14 mouse cellular contexts compared by ENCODE assay signal in genomic region chr2:29930506-29930905, GRCm38 (mm10). TPM values are rescaled to one million over a fixed set of nuclear protein-coding genes. Genes with fewer than 3 reads are reported as not detected.
A peak's percentile ranks its signal among the peaks of the same experiment; 100 is the strongest.
DNase-seq lines count a peak whose midpoint lies in the region; ATAC-seq and TF ChIP-seq lines count a peak whose summit lies in the region.
"Had no signal": no experiment of that assay in that cellular context is flagged by ENCODE, and none has a peak within 500 bp of the region (broad histone marks: within the 10 kb centered on the region; RNA-seq: fewer than 3 reads in every experiment).

No protein-coding gene starts in this region.

- no peak overlapping the region for H3K9ac ChIP-seq in midbrain, postnatal 0 days (replicated peaks; ENCODE audit: low read length, poor library complexity, severe bottlenecking)
- H3K9ac ChIP-seq in midbrain, embryonic 15.5 days, result no peak overlapping the region

- no peaks in the 10 kb centered on the region for H3K4me1 ChIP-seq in midbrain, postnatal 0 days (ENCODE audit: insufficient read depth, low read length)
- H3K4me1 ChIP-seq in midbrain, embryonic 15.5 days, result no peaks in the 10 kb centered on the region
- H3K4me1 ChIP-seq in cerebellum, adult 2 months (ENCODE audit: control insufficient read depth, insufficient read depth, low read length), result peaks cover 32% of the 10 kb centered on the region

- peak; percentile 20 for DNase-seq in midbrain, postnatal 0 days (ENCODE audit: low spot score)
- peak; percentile 97 to 100 for DNase-seq in cerebellum, adult 2 months
- DNase-seq in layer of hippocampus, adult 2 months (ENCODE audit: low spot score in 2 of 2), result peak; percentile 31 to 41
- no peak for DNase-seq in yolk sac, embryonic 10.5 days (ENCODE audit: low spot score)
- no peak for DNase-seq in right cerebral cortex, postnatal 10 days (ENCODE audit: low spot score in 2 of 2)
- DNase-seq in frontal cortex, adult 2 months (ENCODE audit: extremely low spot score in 1 of 2, low spot score in 1 of 2), result no peak
- DNase-seq: adrenal gland, adult 8-10 months; heart, adult 11 months; kidney, adult 9 months; lung, adult 2 months had no signal

- H3K4me3 ChIP-seq in midbrain, postnatal 0 days (ENCODE audit: low read depth, low read length), result no peak overlapping the region
- no peak overlapping the region for H3K4me3 ChIP-seq in midbrain, embryonic 15.5 days
- peak overlapping the region; percentile 16 for H3K4me3 ChIP-seq in cerebellum, adult 2 months (replicated peaks; ENCODE audit: insufficient read depth, low read depth, low read length)
- no peak overlapping the region for H3K4me3 ChIP-seq in layer of hippocampus, adult 2 months
- H3K4me3 ChIP-seq: megakaryocyte, embryonic 14.5 days had no signal

- no peak for ATAC-seq in midbrain, postnatal 0 days (ENCODE audit: low FRiP score)
- no peak for ATAC-seq in midbrain, embryonic 15.5 days (replicated peaks)
- ATAC-seq: CD4-positive, CD25-positive, alpha-beta regulatory T cell, adult 4 months; hindbrain, embryonic 16.5 days had no signal

- H3K36me3 ChIP-seq in midbrain, postnatal 0 days (ENCODE audit: insufficient read depth, low read length), result peaks cover 41% of the 10 kb centered on the region
- H3K36me3 ChIP-seq in midbrain, embryonic 15.5 days (replicated peaks), result peaks cover 37% of the 10 kb centered on the region

- no peaks in the 10 kb centered on the region for H3K27me3 ChIP-seq in midbrain, postnatal 0 days (ENCODE audit: insufficient read depth, low read length)
- no peaks in the 10 kb centered on the region for H3K27me3 ChIP-seq in midbrain, embryonic 15.5 days (replicated peaks)
- no peaks in the 10 kb centered on the region for H3K27me3 ChIP-seq in cerebellum, adult 2 months (ENCODE audit: control insufficient read depth, insufficient read depth, low read length)
- H3K27me3 ChIP-seq: megakaryocyte, embryonic 14.5 days had no signal

- 87% methylated on average over 10 of the region's 10 CpGs for WGBS in midbrain, postnatal 0 days
- 93% methylated on average over 10 of the region's 10 CpGs for WGBS in midbrain, embryonic 15.5 days
- WGBS in cerebellum, adult 2 months, result 12% methylated on average over 10 of the region's 10 CpGs

- H3K9me3 ChIP-seq in midbrain, postnatal 0 days (ENCODE audit: low read length), result no peaks in the 10 kb centered on the region
- no peaks in the 10 kb centered on the region for H3K9me3 ChIP-seq in midbrain, embryonic 15.5 days
- H3K9me3 ChIP-seq: megakaryocyte, embryonic 14.5 days had no signal

- H3K4me2 ChIP-seq in midbrain, postnatal 0 days (ENCODE audit: low read depth, low read length, poor library complexity, severe bottlenecking), result no peak overlapping the region
- H3K4me2 ChIP-seq in midbrain, embryonic 15.5 days, result no peak overlapping the region

- H3K27ac ChIP-seq in midbrain, postnatal 0 days (ENCODE audit: low read depth, low read length), result no peak overlapping the region
- no peak overlapping the region for H3K27ac ChIP-seq in midbrain, embryonic 15.5 days
- H3K27ac ChIP-seq in cerebellum, adult 2 months (ENCODE audit: insufficient read depth, low read length), result peak overlapping the region; percentile 92
- H3K27ac ChIP-seq in layer of hippocampus, adult 2 months, result peak overlapping the region; percentile 76

- no peak for TF ChIP-seq CTCF in midbrain, postnatal 0 days (IDR thresholded peaks at IDR 0.05)
- TF ChIP-seq CTCF in cerebellum, adult 2 months (IDR thresholded peaks at IDR 0.05; ENCODE audit: borderline replicate concordance, insufficient read depth, low read depth, low read length), result peak; percentile 65; the same call in 1 of the 2 replicates
- peak; percentile 34 for TF ChIP-seq CTCF in layer of hippocampus, adult 2 months (conservative IDR thresholded peaks at IDR 0.05)

- TF ChIP-seq POLR2A in cerebellum, adult 2 months (IDR thresholded peaks at IDR 0.05; ENCODE audit: borderline replicate concordance, insufficient read depth, low read length), result no peak

RNA-seq across cellular contexts. Expression of gene Gle1, which starts 4.7 kb away (rescaled TPM):
- 37.7 and 45.5 TPM in 2 replicates for total RNA-seq in midbrain, postnatal 0 days (2014; rRNA removed)
- 55.0 and 56.0 TPM in 2 replicates for polyA plus RNA-seq in midbrain, postnatal 0 days (2015; fragmentation: Nextera tagmentation; extraction: Ambion mirVana)
- polyA plus RNA-seq in midbrain, embryonic 15.5 days (2015; fragmentation: Nextera tagmentation; extraction: Ambion mirVana), result 75.1 and 78.0 TPM in 2 replicates
- polyA plus RNA-seq in cerebellum, adult 2 months (2012; rRNA removed), result 72.7 and 74.7 TPM in 2 replicates
- 10 to 100 TPM; 48.0 to 48.9 TPM for total RNA-seq in layer of hippocampus, adult 2 months (2021)
- 50.4 and 60.2 TPM in 2 replicates for polyA plus RNA-seq in frontal cortex, adult 2 months (2012; rRNA removed)

RNA-seq across cellular contexts. Expression of gene Sptan1, which starts 34.9 kb away (rescaled TPM):
- 796 and 822 TPM in 2 replicates for total RNA-seq in midbrain, postnatal 0 days (2014; rRNA removed)
- 193 and 200 TPM in 2 replicates for polyA plus RNA-seq in midbrain, postnatal 0 days (2015; fragmentation: Nextera tagmentation; extraction: Ambion mirVana)
- 238 and 239 TPM in 2 replicates for polyA plus RNA-seq in midbrain, embryonic 15.5 days (2015; fragmentation: Nextera tagmentation; extraction: Ambion mirVana)
- 922 and 988 TPM in 2 replicates for polyA plus RNA-seq in cerebellum, adult 2 months (2012; rRNA removed)
- 100 to 1,000 TPM; 879 to 882 TPM for total RNA-seq in layer of hippocampus, adult 2 months (2021)
- 610 and 785 TPM in 2 replicates for polyA plus RNA-seq in frontal cortex, adult 2 months (2012; rRNA removed)

RNA-seq across cellular contexts. Expression of gene Odf2, which starts 41.5 kb away (rescaled TPM):
- total RNA-seq in midbrain, postnatal 0 days (2014; rRNA removed), result 77.0 and 102 TPM in 2 replicates
- 72.0 and 90.9 TPM in 2 replicates for polyA plus RNA-seq in midbrain, postnatal 0 days (2015; fragmentation: Nextera tagmentation; extraction: Ambion mirVana)
- polyA plus RNA-seq in midbrain, embryonic 15.5 days (2015; fragmentation: Nextera tagmentation; extraction: Ambion mirVana), result 67.3 and 75.9 TPM in 2 replicates
- polyA plus RNA-seq in cerebellum, adult 2 months (2012; rRNA removed), result 264 and 287 TPM in 2 replicates
- total RNA-seq in layer of hippocampus, adult 2 months (2021), result 100 to 1,000 TPM; 113 to 127 TPM
- 177 and 198 TPM in 2 replicates for polyA plus RNA-seq in frontal cortex, adult 2 months (2012; rRNA removed)

Comparison
In these comparisons a context has a peak if more than half of its experiments do, and no peak if none do; other contexts are left out.
1. DNase-seq: peak in midbrain, postnatal 0 days (single experiment), cerebellum, adult 2 months (2 of 2) and layer of hippocampus, adult 2 months (2 of 2); none in yolk sac, embryonic 10.5 days (single experiment), right cerebral cortex, postnatal 10 days (0 of 2) and frontal cortex, adult 2 months (0 of 2).
2. H3K27ac ChIP-seq: peak in cerebellum, adult 2 months (single experiment) and layer of hippocampus, adult 2 months (single experiment); none in midbrain, postnatal 0 days (single experiment) and midbrain, embryonic 15.5 days (single experiment).